Mouse (Mus musculus) mature B cell (primary cell): ENCODE data around the gene Cd2.

Experiments
- in situ Hi-C: fragments of 300-500 bp; cut with MboI; formaldehyde crosslinking; loops from 2 replicates; pipeline ENCODE4 v1.14.3; 2019

Gene Cd2

GRCm38 (mm10) chr3:101276501-101277320, 11.0 kb downstream of the Cd2 start:
- in situ Hi-C loops, result loop anchor here (25.0 kb wide), 1 partner anchor 589 kb away; the partner anchor contains the start of gene Man1a2

DNA sequence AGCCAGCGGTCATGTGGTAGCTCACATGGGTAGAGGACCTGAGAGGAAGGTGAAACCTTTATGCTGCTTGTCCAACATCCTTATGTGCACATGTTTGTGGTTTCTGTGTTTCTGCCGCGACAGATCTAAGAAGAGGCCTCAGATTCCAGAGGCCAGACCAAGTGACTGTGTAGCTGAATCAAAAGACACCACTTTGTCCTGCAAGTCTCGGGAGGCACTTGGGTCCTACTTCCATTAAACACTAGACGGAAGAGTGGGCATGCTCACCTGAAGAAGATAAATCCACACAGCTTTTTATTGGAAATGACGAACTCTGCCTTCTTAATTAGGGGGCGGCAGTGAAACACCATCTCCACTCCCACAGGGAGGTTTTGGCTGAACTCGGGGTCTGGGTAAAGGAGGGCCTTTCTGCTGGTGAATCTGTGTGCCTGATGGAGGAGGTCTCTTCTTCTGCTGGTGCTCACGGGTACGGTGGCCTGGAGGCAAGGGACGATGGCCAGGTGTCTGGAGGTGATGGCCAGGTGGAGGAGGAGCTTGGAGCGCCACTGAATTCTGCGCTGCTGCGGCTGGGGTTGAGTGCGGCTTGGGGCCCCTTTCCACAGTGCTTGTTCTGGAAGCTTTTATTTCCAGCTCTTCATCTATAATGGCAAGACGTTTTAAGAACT, 12.0 kb downstream of the Cd2 start:
- in situ Hi-C loops, result loop anchor here (25.0 kb wide), 1 partner anchor 588 kb away; the partner anchor contains the start of gene Man1a2

DNA sequence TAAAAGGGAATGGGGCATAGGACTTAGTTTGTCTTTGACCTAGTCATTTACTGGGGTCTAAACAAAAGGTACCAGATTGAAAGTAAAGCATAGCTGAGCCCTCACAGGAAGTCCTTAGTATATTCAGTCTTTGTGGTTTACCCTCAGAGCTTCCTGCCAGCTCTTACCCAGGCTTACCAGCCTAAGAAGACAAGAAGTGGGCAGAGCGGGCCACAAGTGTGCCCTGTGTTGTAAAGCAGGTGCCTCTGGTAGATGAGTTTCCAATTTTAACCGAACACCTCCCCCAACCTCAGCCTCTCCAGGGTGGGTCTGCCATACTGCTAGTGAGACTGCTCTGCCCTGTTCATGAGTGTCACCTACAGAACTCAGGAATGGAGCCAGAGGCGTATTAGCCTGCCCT, 12.9 kb downstream of the Cd2 start:
- in situ Hi-C loops, result loop anchor here (5.0 to 25.0 kb wide), 2 partner anchors 52 to 587 kb away; partner anchors contain the start of gene Man1a2

- in situ Hi-C loops, result loop anchor here (5.0 kb wide), 1 partner anchor 52 kb away; no protein-coding TSS in a partner anchor
These were observed 13.5 kb downstream of the Cd2 start for GRCm38 (mm10) chr3:101274041-101274770.

- in situ Hi-C loops, result loop anchor here (5.0 kb wide), 1 partner anchor 50 kb away; no protein-coding TSS in a partner anchor
These were observed 15.6 kb downstream of the Cd2 start for GRCm38 (mm10) chr3:101272166-101272565.

DNA sequence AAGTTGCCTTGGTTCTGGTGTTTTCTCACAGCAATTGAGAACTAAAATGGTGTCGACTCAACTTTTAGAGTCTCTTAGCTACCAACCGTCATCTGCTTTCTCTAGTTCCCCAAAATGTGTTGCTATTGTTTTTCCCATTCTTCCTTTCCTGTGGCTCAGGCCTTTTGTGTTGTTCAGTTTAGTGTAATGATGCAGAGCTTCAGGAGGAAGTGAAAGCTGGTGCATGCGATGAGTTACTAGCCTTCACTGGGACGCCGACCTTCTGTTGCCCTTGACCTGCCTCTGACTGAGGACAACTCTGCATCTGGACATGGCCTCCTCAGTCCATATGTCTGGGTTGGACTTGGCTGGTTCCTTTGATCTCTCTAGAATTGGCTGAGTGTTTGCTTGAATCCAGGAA, 16.9 kb downstream of the Cd2 start:
- in situ Hi-C loops, result loop anchor here (5.0 kb wide), 1 partner anchor 49 kb away; no protein-coding TSS in a partner anchor

DNA sequence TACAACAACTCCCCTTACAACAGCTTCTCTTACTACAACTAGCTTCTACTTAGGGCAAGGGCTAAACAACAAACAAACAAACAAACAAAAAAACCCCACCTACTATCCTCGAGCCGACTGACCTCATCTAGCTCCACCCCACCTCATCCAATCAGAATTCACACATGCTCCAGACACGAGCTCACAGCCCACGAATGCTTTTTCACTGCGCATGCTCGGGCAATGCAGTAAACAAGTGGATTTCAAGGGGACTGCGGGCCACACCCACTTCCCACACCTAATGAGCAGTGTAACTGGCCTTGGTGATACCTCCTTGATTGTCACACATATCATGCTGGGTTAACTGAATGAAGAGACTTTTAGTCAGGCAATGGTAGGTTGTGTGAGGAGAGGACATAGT, 19.4 kb downstream of the Cd2 start:
- in situ Hi-C loops, result no loop called here

DNA sequence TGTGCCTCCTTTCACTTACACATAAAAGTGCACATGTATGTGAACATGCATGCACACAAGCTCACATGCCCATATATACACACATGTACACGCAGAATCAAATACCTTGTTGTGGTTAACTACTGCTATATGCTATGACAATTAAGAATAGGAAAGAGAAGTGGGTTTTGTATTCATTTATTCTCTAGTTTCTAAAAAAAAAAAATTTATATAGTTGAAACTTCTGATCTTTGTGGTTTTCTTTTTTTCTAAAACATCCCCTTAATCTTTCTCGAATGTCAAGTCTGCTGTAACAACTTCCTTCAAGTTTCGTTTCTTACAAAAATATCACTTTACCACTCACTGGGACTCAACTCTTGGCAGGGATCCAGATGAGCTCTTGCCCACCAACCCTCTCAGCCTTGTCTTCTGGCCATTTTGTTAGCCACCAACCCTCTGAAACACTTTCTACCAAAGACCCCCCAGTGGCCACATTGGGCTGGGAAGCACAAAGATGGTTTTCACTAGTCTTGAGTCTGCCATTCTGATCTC, 22.1 kb downstream of the Cd2 start:
- in situ Hi-C loops, result no loop called here

GRCm38 (mm10) chr3:101258976-101259375, 28.8 kb downstream of the Cd2 start:
- in situ Hi-C loops, result no loop called here

GRCm38 (mm10) chr3:101256090-101256489, 31.6 kb downstream of the Cd2 start:
- in situ Hi-C loops, result no loop called here

- in situ Hi-C loops, result no loop called here
These were observed 35.6 kb downstream of the Cd2 start for GRCm38 (mm10) chr3:101252141-101252540.

DNA sequence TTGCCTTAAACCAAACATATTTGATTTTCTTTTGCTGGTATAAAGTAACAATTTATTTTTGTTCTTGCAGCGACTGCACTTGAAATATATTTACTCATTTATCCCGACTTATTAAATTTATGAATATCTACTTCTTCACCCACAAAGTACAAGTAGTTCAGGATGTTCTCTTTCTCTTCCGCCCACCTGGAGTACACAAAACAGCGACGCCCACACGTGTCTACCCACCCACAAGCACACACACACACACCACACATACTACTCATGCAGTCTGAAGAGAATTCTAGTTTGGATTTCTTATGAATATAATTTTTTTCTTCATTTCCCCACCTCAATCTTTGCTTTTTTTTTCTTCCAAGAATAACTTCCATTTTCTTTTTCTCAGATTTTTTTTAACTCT, 37.9 kb downstream of the Cd2 start:
- in situ Hi-C loops, result no loop called here

DNA sequence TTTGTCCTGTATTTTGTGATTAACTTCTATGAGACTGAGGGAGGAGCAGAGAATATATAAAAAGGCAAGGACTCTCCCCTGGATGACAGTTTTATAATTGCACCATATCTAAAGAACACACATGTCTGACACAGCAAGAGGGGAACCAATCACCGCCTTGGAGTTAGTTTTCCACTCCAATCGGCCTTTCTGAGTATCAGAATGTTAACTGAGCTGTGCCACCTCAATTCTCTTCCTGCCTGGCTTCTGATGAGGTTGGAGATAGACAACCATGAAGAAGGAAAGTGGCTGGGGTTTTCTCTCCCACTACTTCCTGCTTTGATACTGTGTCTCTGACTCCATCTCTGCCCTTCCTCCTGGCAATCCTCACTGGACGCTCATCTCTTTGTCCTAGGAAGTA, 42.5 kb downstream of the Cd2 start:
- in situ Hi-C loops, result no loop called here

- in situ Hi-C loops, result no loop called here
These were observed 44.7 kb downstream of the Cd2 start for GRCm38 (mm10) chr3:101243002-101243401.

GRCm38 (mm10) chr3:101241866-101242265, 45.9 kb downstream of the Cd2 start:
- in situ Hi-C loops, result no loop called here

- in situ Hi-C loops, result no loop called here
These were observed 46.9 kb downstream of the Cd2 start for GRCm38 (mm10) chr3:101240859-101241258.

- in situ Hi-C loops, result no loop called here
These were observed 48.5 kb downstream of the Cd2 start for GRCm38 (mm10) chr3:101239236-101239635.

- in situ Hi-C loops, result no loop called here
These were observed 49.0 kb downstream of the Cd2 start for GRCm38 (mm10) chr3:101238695-101239094.

DNA sequence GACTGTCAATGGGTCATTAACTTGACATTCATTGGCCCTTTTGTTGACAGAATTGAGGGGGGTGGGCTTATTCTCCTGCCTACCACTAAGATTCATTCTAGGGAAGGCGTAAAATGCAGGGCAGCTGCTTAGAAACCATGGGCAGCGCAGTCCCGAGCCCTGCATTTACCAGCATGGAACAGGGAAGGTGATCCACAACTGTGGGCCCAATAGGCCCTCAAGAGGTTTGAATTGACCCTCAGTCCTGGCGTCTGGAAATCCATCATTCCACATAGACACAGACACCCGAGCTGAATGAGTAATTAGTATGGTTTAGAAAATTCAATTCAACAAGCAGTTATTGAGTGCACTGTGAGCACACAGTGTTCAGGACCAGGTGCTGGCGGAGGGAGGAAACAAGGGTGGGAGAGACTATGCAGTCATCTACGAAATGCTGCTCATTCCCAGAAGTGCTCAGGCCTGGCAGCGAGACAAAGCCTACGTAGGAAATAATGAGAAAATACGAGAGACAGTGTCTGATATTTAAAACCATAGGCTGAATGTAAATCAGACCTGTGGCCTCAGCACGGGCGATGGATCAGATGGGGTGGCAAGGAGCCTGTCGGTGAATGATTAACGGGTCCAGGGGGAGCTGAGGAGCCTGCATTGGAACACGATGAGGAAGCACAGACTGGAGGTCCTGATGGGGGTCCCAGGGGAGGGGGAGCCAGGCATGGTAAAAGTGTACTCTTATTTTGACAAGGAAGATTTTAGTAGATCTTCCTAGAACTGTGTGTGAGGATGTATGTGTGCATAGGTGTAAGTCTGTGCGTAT, 50.5 kb downstream of the Cd2 start:
- in situ Hi-C loops, result no loop called here

DNA sequence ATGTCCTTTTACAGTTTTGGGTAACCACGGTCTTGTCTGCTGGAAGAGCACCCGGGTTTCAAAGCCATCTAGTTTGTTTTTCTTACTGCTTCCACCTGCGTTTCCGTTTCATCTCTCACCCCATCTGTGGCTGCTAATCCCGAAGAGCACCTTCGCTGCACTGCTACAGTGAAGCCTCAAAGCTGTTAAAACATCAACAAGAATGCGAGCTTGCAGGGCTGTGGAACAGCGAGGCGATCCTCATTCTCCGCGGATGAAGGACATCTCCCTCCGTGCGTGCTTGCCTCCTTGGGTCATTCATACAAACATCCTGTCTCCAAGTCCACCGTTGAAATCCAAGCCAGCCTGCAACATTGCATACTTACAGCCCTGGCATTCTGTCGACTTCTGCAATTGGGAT, 51.5 kb downstream of the Cd2 start:
- in situ Hi-C loops, result no loop called here

DNA sequence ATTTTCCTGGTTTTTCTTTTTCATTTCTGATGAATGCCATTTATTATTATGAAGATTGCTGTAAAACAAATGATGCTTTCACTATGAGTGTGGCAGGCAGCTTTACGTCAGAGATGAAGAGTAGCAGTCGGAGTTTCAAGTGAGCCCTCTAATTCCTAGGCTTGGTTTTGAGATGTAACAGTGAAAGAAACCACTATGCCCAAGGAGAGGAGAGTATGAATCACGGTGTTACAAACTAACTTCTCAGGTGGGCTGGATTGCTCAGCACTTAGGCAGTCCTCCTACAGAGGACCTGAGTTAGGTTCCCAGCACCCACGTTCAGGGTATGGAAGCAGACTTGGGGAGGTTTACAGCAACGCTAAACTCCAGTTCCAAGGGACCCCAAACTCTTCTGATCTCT, 52.4 kb downstream of the Cd2 start:
- in situ Hi-C loops, result no loop called here
